Mouse (Mus musculus): ENCODE data around the gene Zmiz1. TPM values are rescaled to one million over a fixed set of nuclear protein-coding genes. Genes with fewer than 3 reads are reported as not detected.

The Zmiz1 gene
- polyA plus RNA-seq, 1 experiment from 2014 or later: 44.3 TPM

GRCm38 (mm10) chr14:25477268-25477667 lies 18.3 kb downstream of the Zmiz1 start:
- 69% methylated on average over 7 of the region's 7 CpGs for WGBS
- Histone ChIP-seq H3K4me2 (no peak overlapping the region), H3K27ac (no peak overlapping the region), H3K9me3 (no peaks in the 10 kb centered on the region), H3K36me3 (0 out of 2 replicates have a peak, but pooled peaks cover 11% of the 10 kb centered on the region), H3K27me3 (no peaks in the 10 kb centered on the region), H3K4me3 (no peak overlapping the region), H3K9ac (peak overlapping the region; percentile 21; the same call in 1 of the 2 replicates), H3K4me1 (peaks cover 95% of the 10 kb centered on the region)
- ATAC-seq (ENCODE audit: insufficient number of reproducible peaks, insufficient read depth, low FRiP score, low TSS enrichment, low read depth): no peak

GRCm38 (mm10) chr14:25478257-25478656 lies 19.3 kb downstream of the Zmiz1 start:
- Histone ChIP-seq H3K4me1 (peaks cover 90% of the 10 kb centered on the region), H3K9me3 (no peaks in the 10 kb centered on the region), H3K9ac (no peak overlapping the region), H3K4me2 (no peak overlapping the region), H3K27me3 (no peaks in the 10 kb centered on the region), H3K36me3 (0 out of 2 replicates have a peak, but pooled peaks cover 11% of the 10 kb centered on the region), H3K4me3 (no peak overlapping the region), H3K27ac (0 out of 2 replicates have a peak overlapping the region, but pooled peaks have one; percentile 8)
- no peak for ATAC-seq (ENCODE audit: insufficient number of reproducible peaks, insufficient read depth, low FRiP score, low TSS enrichment, low read depth)
- 52% methylated on average over 5 of the region's 5 CpGs for WGBS

GRCm38 (mm10) chr14:25478755-25479154 lies 19.8 kb downstream of the Zmiz1 start:
- H3K36me3 ChIP-seq: 0 out of 2 replicates have a peak, but pooled peaks cover 11% of the 10 kb centered on the region
- H3K4me1 ChIP-seq: peaks cover 91% of the 10 kb centered on the region
- H3K4me3 ChIP-seq: no peak overlapping the region
- 0 out of 2 replicates have a peak overlapping the region, but pooled peaks have one; percentile 8 for H3K27ac ChIP-seq
- no peaks in the 10 kb centered on the region for H3K9me3 ChIP-seq
- WGBS: 79% methylated on average over 9 of the region's 9 CpGs
- H3K9ac ChIP-seq: no peak overlapping the region
- no peak overlapping the region for H3K4me2 ChIP-seq
- no peak for ATAC-seq (ENCODE audit: insufficient number of reproducible peaks, insufficient read depth, low FRiP score, low TSS enrichment, low read depth)
- no peaks in the 10 kb centered on the region for H3K27me3 ChIP-seq

- Histone ChIP-seq H3K36me3 (0 out of 2 replicates have a peak, but pooled peaks cover 11% of the 10 kb centered on the region), H3K9me3 (no peaks in the 10 kb centered on the region), H3K4me2 (no peak overlapping the region), H3K27ac (peak overlapping the region; percentile 22; the same call in 1 of the 2 replicates), H3K27me3 (no peaks in the 10 kb centered on the region), H3K4me1 (peaks cover 86% of the 10 kb centered on the region), H3K4me3 (no peak overlapping the region), H3K9ac (no peak overlapping the region)
- 79% methylated on average over 3 of the region's 3 CpGs for WGBS
- ATAC-seq (ENCODE audit: insufficient number of reproducible peaks, insufficient read depth, low FRiP score, low TSS enrichment, low read depth): no peak
Observed at GRCm38 (mm10) chr14:25479841-25480252, 20.9 kb downstream of the Zmiz1 start.

- Histone ChIP-seq H3K27ac (no peak overlapping the region), H3K4me1 (peaks cover 80% of the 10 kb centered on the region), H3K36me3 (0 out of 2 replicates have a peak, but pooled peaks cover 11% of the 10 kb centered on the region), H3K4me2 (no peak overlapping the region), H3K9ac (no peak overlapping the region), H3K4me3 (no peak overlapping the region), H3K27me3 (no peaks in the 10 kb centered on the region), H3K9me3 (no peaks in the 10 kb centered on the region)
- WGBS: 76% methylated on average over 4 of the region's 4 CpGs
- ATAC-seq (ENCODE audit: insufficient number of reproducible peaks, insufficient read depth, low FRiP score, low TSS enrichment, low read depth): no peak
Observed at GRCm38 (mm10) chr14:25480443-25480842, 21.5 kb downstream of the Zmiz1 start.

GRCm38 (mm10) chr14:25480916-25481666 lies 22.1 kb downstream of the Zmiz1 start:
- WGBS: 61% methylated on average over 20 of the region's 20 CpGs
- Histone ChIP-seq H3K27ac (no peak overlapping the region), H3K9me3 (no peaks in the 10 kb centered on the region), H3K4me1 (peaks cover 74% of the 10 kb centered on the region), H3K4me3 (no peak overlapping the region), H3K27me3 (no peaks in the 10 kb centered on the region), H3K36me3 (0 out of 2 replicates have a peak, but pooled peaks cover 6% of the 10 kb centered on the region), H3K4me2 (no peak overlapping the region), H3K9ac (no peak overlapping the region)
- no peak for ATAC-seq (ENCODE audit: insufficient number of reproducible peaks, insufficient read depth, low FRiP score, low TSS enrichment, low read depth)

- ATAC-seq (ENCODE audit: insufficient number of reproducible peaks, insufficient read depth, low FRiP score, low TSS enrichment, low read depth): no peak
- Histone ChIP-seq H3K27ac (no peak overlapping the region), H3K9ac (no peak overlapping the region), H3K36me3 (0 out of 2 replicates have a peak, but pooled peaks cover 3% of the 10 kb centered on the region), H3K9me3 (no peaks in the 10 kb centered on the region), H3K27me3 (no peaks in the 10 kb centered on the region), H3K4me2 (no peak overlapping the region), H3K4me3 (no peak overlapping the region), H3K4me1 (peaks cover 74% of the 10 kb centered on the region)
- 83% methylated on average over 11 of the region's 11 CpGs for WGBS
Observed at GRCm38 (mm10) chr14:25481667-25482331, 22.8 kb downstream of the Zmiz1 start.

GRCm38 (mm10) chr14:25482404-25482803 lies 23.4 kb downstream of the Zmiz1 start:
- no peak for ATAC-seq (ENCODE audit: insufficient number of reproducible peaks, insufficient read depth, low FRiP score, low TSS enrichment, low read depth)
- WGBS: 74% methylated on average over 5 of the region's 5 CpGs
- Histone ChIP-seq H3K4me1 (peaks cover 74% of the 10 kb centered on the region), H3K9me3 (no peaks in the 10 kb centered on the region), H3K27me3 (no peaks in the 10 kb centered on the region), H3K36me3 (0 out of 2 replicates have a peak, but pooled peaks cover 3% of the 10 kb centered on the region), H3K27ac (no peak overlapping the region), H3K9ac (no peak overlapping the region), H3K4me2 (no peak overlapping the region), H3K4me3 (no peak overlapping the region)

- H3K4me1 ChIP-seq: peaks cover 74% of the 10 kb centered on the region
- H3K4me3 ChIP-seq: no peak overlapping the region
- no peak overlapping the region for H3K27ac ChIP-seq
- H3K27me3 ChIP-seq: no peaks in the 10 kb centered on the region
- H3K9me3 ChIP-seq: no peaks in the 10 kb centered on the region
- 85% methylated on average over 2 of the region's 2 CpGs for WGBS
- 0 out of 2 replicates have a peak, but pooled peaks cover 3% of the 10 kb centered on the region for H3K36me3 ChIP-seq
- H3K9ac ChIP-seq: no peak overlapping the region
- no peak for ATAC-seq (ENCODE audit: insufficient number of reproducible peaks, insufficient read depth, low FRiP score, low TSS enrichment, low read depth)
- H3K4me2 ChIP-seq: no peak overlapping the region
Observed at GRCm38 (mm10) chr14:25483285-25483684, 24.3 kb downstream of the Zmiz1 start.

- H3K4me3 ChIP-seq: no peak overlapping the region
- ATAC-seq (ENCODE audit: insufficient number of reproducible peaks, insufficient read depth, low FRiP score, low TSS enrichment, low read depth): no peak
- no peaks in the 10 kb centered on the region for H3K27me3 ChIP-seq
- no peaks in the 10 kb centered on the region for H3K36me3 ChIP-seq
- H3K9ac ChIP-seq: no peak overlapping the region
- peaks cover 74% of the 10 kb centered on the region for H3K4me1 ChIP-seq
- H3K4me2 ChIP-seq: no peak overlapping the region
- H3K27ac ChIP-seq: no peak overlapping the region
- WGBS: 60% methylated on average over 5 of the region's 5 CpGs
- H3K9me3 ChIP-seq: no peaks in the 10 kb centered on the region
Observed at GRCm38 (mm10) chr14:25484049-25484448, 25.1 kb downstream of the Zmiz1 start.

- Histone ChIP-seq H3K36me3 (no peaks in the 10 kb centered on the region), H3K4me1 (peaks cover 63% of the 10 kb centered on the region)
- 85% methylated on average over 2 of the region's 2 CpGs for WGBS
Observed at GRCm38 (mm10) chr14:25486220-25486619, 27.2 kb downstream of the Zmiz1 start.

More at GRCm38 (mm10) chr14:25486220-25486619, 27.2 kb downstream of the Zmiz1 start:
- Histone ChIP-seq H3K4me3 (no peak overlapping the region), H3K9me3 (no peaks in the 10 kb centered on the region), H3K4me2 (no peak overlapping the region), H3K27me3 (no peaks in the 10 kb centered on the region), H3K9ac (no peak overlapping the region), H3K27ac (no peak overlapping the region)
- no peak for ATAC-seq (ENCODE audit: insufficient number of reproducible peaks, insufficient read depth, low FRiP score, low TSS enrichment, low read depth)
